Mouse (Mus musculus): ENCODE results near the gene Bcas3. TPM values are rescaled to one million over a fixed set of nuclear protein-coding genes. Genes with fewer than 3 reads are reported as not detected.

Bcas3 gene
- polyA plus RNA-seq, 1 experiment from 2014 or later: 16.6 TPM

DNA sequence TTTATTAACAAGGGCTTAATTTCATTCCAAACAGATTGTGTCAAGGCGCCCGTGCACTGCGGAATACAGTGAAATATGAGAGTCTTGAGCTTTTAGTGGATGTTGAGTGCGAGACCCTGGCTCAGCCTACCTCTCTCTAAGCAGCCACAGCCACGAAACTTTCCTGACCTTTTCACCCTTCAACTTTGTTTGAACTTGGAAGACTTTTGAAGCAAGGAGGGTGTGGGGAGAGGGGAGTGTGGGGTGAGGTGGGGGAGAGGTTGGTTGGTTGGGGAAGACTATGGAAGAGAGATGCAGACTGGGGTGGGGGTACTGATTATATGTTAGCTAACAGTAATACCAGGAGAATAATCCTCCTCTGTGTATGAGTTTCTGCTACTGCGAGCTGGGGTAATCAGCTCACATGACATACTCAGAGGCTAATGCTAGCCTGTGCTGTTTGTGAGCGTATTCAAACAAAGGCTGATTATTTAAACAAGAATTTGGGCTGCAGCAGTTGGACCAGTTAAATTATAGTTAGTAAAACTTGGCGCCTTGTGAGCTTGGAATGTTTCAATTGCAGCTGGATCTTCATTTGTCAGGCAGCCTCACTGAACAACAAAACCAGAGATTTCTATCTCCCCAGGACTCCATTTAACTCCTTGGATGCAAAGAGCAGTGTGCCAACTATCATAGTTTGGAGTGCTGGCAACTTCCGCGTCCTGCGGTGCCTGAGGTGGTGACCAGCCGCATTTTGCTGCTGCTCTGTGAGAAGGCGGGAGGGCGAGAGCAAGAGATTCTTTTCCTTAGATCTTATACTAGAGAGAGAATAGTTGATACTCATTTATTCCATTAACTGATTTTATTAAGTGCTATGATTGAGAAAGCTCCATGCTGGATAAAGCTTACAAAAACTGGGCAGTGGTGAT lies 343.8 kb downstream of the Bcas3 start:
- no peak overlapping the region for H3K9ac ChIP-seq

DNA sequence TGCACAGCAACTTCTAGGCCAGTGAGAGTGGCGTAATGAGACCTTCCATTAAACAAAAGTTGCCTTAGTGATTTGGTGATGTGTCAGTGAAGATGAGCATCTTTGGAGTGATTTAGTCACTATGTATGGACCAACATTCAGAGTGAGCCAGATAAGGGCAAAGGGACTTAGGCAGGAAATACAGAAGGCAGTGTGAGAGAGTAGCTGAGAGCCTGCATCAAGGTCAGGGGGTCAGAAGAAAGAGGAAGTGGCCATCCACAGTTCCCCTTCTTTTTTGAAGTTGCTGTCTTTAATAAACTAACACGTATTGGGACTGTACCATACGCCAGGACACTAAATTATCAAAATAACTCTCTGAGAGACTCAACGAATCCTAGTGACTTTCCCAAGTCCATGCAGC lies 344.5 kb downstream of the Bcas3 start:
- peaks cover 19% of the 10 kb centered on the region for H3K4me1 ChIP-seq (replicated peaks)
- H3K4me3 ChIP-seq: no peak overlapping the region
- ATAC-seq (replicated peaks; ENCODE audit: insufficient number of reproducible peaks, insufficient read depth, low FRiP score, low read depth): no peak
- 74% methylated on average over 4 of the region's 4 CpGs for WGBS
- no peak overlapping the region for H3K27ac ChIP-seq
- no peak overlapping the region for H3K9ac ChIP-seq
- H3K27me3 ChIP-seq: no peaks in the 10 kb centered on the region
- no peaks in the 10 kb centered on the region for H3K9me3 ChIP-seq (replicated peaks)
- H3K4me2 ChIP-seq: no peak overlapping the region
- H3K36me3 ChIP-seq: no peaks in the 10 kb centered on the region

More for the DNA sequence above, 343.8 kb downstream of the Bcas3 start:
- Histone ChIP-seq H3K27me3 (no peaks in the 10 kb centered on the region), H3K4me3 (no peak overlapping the region), H3K4me2 (no peak overlapping the region), H3K36me3 (no peaks in the 10 kb centered on the region), H3K27ac (no peak overlapping the region), H3K4me1 (replicated peaks) (peaks cover 19% of the 10 kb centered on the region), H3K9me3 (replicated peaks) (no peaks in the 10 kb centered on the region)
- WGBS: 63% methylated on average over 14 of the region's 14 CpGs
- no peak for ATAC-seq (replicated peaks; ENCODE audit: insufficient number of reproducible peaks, insufficient read depth, low FRiP score, low read depth)

DNA sequence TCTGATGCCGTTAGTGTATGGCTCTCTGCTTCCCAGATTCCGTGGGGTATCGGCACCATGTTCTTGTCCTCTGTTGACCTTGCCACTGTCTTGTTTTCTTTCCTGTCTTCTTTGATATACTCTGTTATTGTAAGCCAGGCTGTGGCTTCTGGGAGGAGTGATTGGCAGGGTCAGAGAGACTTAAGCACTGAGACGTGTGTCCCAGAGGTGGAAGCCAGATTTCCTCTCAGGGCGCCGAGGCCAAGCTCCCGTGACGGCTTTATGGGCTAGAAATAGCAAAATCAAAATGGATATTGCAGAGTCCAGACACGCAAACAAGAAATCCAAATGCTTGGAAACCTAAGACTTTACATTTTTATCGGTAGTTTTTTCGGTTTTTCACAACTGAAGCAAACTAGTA lies 345.3 kb downstream of the Bcas3 start:
- WGBS: 64% methylated on average over 11 of the region's 11 CpGs
- no peaks in the 10 kb centered on the region for H3K36me3 ChIP-seq
- H3K4me3 ChIP-seq: no peak overlapping the region
- H3K27ac ChIP-seq: no peak overlapping the region
- ATAC-seq (replicated peaks; ENCODE audit: insufficient number of reproducible peaks, insufficient read depth, low FRiP score, low read depth): no peak
- no peak overlapping the region for H3K9ac ChIP-seq
- no peak overlapping the region for H3K4me2 ChIP-seq
- H3K4me1 ChIP-seq (replicated peaks): peaks cover 19% of the 10 kb centered on the region
- no peaks in the 10 kb centered on the region for H3K9me3 ChIP-seq (replicated peaks)
- no peaks in the 10 kb centered on the region for H3K27me3 ChIP-seq

DNA sequence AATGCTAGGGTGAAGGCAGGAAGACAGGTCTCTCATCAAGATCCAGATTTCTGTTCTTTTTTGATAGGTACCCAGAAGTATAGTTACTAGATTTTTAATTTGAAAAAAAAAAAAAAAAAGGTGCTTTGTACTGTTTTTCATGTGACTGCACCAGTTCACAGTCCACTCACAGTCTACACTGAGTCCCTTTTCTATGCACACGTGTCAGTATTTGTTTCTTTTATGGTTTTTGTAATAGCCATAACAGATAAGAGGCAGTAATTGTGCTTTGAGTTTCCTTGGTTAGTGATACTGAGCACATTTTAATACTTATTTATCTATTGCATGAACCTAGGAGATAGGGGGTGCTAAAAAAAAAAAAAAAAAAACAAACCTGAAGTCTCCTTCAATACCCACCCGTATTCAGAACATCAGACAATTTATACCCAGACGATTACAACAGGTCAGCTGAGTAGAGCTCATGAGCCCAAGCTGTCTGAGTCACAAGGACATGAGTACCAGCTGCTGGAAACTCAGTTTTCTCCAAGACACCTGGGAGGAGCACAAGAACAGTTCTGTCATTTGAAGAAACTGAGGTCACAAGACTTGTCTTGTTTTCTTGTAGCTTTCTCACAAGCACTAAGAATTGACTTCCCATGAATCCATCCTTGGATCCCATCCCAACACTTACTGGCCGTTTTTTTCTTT lies 351.2 kb downstream of the Bcas3 start:
- H3K36me3 ChIP-seq: no peaks in the 10 kb centered on the region
- no peaks in the 10 kb centered on the region for H3K4me1 ChIP-seq (replicated peaks)
- no peaks in the 10 kb centered on the region for H3K9me3 ChIP-seq (replicated peaks)
- H3K4me3 ChIP-seq: no peak overlapping the region
- H3K27me3 ChIP-seq: no peaks in the 10 kb centered on the region
- no peak for ATAC-seq (replicated peaks; ENCODE audit: insufficient number of reproducible peaks, insufficient read depth, low FRiP score, low read depth)
- no peak overlapping the region for H3K4me2 ChIP-seq
- WGBS: 78% methylated on average over 4 of the region's 4 CpGs
- H3K27ac ChIP-seq: no peak overlapping the region
- H3K9ac ChIP-seq: no peak overlapping the region

DNA sequence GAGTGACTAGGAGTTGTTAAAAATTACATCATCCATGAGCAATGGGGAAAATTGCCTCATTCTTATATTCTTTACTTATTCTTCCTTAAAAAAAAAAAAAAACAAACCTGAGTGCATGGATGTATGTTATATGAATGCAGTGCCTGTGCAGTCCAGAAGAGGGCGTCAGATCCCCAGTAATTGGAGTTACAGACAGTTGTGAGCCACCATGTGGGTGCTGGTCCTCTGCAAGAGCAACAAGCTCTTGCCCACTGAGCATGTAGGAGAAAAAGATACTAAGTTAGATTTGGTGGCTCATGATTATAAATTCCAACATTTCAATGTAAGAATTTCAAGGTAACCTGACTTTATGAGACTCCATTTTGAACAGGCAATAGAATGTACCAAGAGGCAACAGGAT lies 353.7 kb downstream of the Bcas3 start:
- Histone ChIP-seq H3K4me2 (no peak overlapping the region), H3K9ac (no peak overlapping the region), H3K4me3 (no peak overlapping the region), H3K27ac (no peak overlapping the region), H3K9me3 (replicated peaks) (no peaks in the 10 kb centered on the region), H3K36me3 (no peaks in the 10 kb centered on the region), H3K27me3 (no peaks in the 10 kb centered on the region), H3K4me1 (replicated peaks) (no peaks in the 10 kb centered on the region)
- 50% methylated on average over 1 of the region's 1 CpGs for WGBS
- no peak for ATAC-seq (replicated peaks; ENCODE audit: insufficient number of reproducible peaks, insufficient read depth, low FRiP score, low read depth)

DNA sequence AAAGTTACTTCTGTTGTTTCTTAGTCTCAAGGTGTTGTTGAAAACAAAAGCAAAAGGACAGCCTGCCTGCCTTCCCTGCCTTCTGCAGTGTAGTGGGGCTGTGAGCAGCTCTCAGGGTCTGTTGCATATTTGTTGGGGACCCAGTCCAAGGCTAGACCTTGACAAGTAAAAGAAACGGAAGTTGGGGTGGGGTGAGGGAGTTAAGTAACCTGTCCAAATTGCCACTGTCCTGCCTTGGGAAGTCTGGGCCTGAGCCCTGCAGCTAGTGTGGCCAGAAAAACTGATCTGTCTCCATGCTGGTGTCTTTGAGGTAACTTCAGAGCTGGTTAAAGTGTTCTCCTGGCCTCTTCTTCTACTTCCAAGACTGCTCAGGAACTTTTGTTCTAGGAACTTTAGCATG lies 354.5 kb downstream of the Bcas3 start:
- H3K27me3 ChIP-seq: no peaks in the 10 kb centered on the region
- H3K4me2 ChIP-seq: no peak overlapping the region
- WGBS: 79% methylated on average over 1 of the region's 1 CpGs
- H3K36me3 ChIP-seq: no peaks in the 10 kb centered on the region
- no peak for ATAC-seq (replicated peaks; ENCODE audit: insufficient number of reproducible peaks, insufficient read depth, low FRiP score, low read depth)
- no peak overlapping the region for H3K4me3 ChIP-seq
- H3K9ac ChIP-seq: no peak overlapping the region
- H3K27ac ChIP-seq: no peak overlapping the region
- no peaks in the 10 kb centered on the region for H3K4me1 ChIP-seq (replicated peaks)
- H3K9me3 ChIP-seq (replicated peaks): no peaks in the 10 kb centered on the region

DNA sequence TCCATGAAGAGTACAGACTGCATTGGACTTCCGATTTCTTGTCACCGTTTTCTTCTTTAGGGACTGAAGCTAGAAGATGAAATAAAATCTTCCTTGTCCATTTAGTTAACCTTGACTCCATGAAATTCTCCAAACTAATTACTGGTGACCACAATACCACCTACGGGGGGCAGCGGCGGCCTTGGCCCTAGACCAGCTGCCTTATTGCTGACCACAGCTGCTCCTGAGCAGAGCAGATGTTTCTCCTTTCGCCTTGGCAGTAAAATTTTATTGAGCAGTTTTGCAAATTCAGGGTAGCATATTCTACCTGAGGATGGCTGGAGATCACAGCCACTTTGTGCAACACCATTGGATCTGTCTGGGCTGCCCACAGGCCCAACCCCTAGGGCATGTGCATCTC lies 356.2 kb downstream of the Bcas3 start:
- no peak overlapping the region for H3K4me3 ChIP-seq
- no peaks in the 10 kb centered on the region for H3K27me3 ChIP-seq
- no peaks in the 10 kb centered on the region for H3K36me3 ChIP-seq
- ATAC-seq (replicated peaks; ENCODE audit: insufficient number of reproducible peaks, insufficient read depth, low FRiP score, low read depth): no peak
- H3K9me3 ChIP-seq (replicated peaks): no peaks in the 10 kb centered on the region
- H3K4me1 ChIP-seq (replicated peaks): peaks cover 13% of the 10 kb centered on the region
- WGBS: 81% methylated on average over 6 of the region's 6 CpGs
- no peak overlapping the region for H3K4me2 ChIP-seq
- no peak overlapping the region for H3K9ac ChIP-seq
- H3K27ac ChIP-seq: no peak overlapping the region

DNA sequence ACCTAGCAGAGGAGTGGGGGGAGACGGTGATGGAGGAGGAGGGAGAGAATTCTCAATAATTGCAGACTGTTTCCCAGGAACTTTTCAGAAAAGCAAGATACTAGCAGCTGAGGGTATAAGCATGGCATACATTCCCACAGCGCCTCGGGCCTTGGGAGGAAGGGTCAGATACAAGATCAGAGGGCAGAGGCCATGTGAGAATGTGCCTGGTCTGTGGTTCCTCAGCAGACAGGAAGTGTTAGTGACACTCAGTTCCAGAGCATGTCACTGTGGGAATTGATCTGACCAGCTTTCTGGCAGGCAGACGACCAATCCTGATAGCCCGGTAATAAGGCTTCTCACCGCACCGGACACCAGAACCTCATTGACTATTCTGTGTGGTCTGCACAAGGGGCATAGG lies 357.2 kb downstream of the Bcas3 start:
- 63% methylated on average over 7 of the region's 7 CpGs for WGBS
- no peaks in the 10 kb centered on the region for H3K9me3 ChIP-seq (replicated peaks)
- H3K4me1 ChIP-seq (replicated peaks): peaks cover 15% of the 10 kb centered on the region
- no peak overlapping the region for H3K4me3 ChIP-seq
- no peaks in the 10 kb centered on the region for H3K36me3 ChIP-seq
- no peak overlapping the region for H3K9ac ChIP-seq
- no peak overlapping the region for H3K27ac ChIP-seq
- no peaks in the 10 kb centered on the region for H3K27me3 ChIP-seq
- H3K4me2 ChIP-seq: no peak overlapping the region
- ATAC-seq (replicated peaks; ENCODE audit: insufficient number of reproducible peaks, insufficient read depth, low FRiP score, low read depth): no peak

DNA sequence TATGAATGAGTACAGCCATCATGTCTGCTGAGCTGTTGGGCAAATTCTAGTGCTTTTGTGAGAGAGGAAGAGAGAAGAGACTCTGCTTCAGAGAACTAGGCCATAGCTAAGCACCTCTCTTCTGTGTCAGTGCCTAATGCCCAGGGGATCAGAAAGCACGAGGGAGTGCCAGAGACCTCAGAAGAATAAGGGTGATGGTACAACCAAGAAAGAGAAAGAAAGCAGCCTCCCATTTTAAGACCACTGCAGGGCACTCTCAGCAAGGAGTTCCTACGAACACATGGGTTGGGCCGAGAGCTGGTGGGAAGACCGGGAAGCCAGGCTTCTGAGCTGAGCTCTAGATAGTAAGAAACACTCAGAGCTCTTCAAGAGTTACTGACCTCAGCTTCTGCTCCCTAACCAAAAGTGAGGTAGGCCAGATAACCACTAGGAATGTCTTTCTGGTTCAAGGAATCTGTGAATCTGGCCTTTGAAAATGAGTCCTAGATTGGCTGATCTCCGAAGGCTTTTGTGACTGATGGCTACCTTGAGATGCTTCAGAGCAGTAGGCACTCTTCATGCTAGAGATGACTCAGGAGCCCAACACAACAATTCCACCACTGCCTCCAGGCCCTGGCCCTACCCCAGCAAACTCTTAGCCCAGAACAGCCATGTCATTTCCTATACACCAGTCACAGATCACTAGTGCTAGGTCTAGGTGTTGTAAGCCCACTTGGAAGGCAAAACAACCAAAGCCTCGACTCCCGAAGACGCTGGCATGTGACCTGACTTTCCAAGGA lies 359.2 kb downstream of the Bcas3 start:
- H3K4me3 ChIP-seq: no peak overlapping the region
- no peaks in the 10 kb centered on the region for H3K36me3 ChIP-seq
- H3K9ac ChIP-seq: no peak overlapping the region
- H3K9me3 ChIP-seq (replicated peaks): no peaks in the 10 kb centered on the region
- no peak for ATAC-seq (replicated peaks; ENCODE audit: insufficient number of reproducible peaks, insufficient read depth, low FRiP score, low read depth)
- H3K4me1 ChIP-seq (replicated peaks): peaks cover 15% of the 10 kb centered on the region
- no peak overlapping the region for H3K4me2 ChIP-seq
- WGBS: 83% methylated on average over 8 of the region's 8 CpGs
- 0 out of 2 replicates have a peak, but pooled peaks cover 3% of the 10 kb centered on the region for H3K27me3 ChIP-seq
- peak overlapping the region; percentile 6; the same call in 1 of the 2 replicates for H3K27ac ChIP-seq

DNA sequence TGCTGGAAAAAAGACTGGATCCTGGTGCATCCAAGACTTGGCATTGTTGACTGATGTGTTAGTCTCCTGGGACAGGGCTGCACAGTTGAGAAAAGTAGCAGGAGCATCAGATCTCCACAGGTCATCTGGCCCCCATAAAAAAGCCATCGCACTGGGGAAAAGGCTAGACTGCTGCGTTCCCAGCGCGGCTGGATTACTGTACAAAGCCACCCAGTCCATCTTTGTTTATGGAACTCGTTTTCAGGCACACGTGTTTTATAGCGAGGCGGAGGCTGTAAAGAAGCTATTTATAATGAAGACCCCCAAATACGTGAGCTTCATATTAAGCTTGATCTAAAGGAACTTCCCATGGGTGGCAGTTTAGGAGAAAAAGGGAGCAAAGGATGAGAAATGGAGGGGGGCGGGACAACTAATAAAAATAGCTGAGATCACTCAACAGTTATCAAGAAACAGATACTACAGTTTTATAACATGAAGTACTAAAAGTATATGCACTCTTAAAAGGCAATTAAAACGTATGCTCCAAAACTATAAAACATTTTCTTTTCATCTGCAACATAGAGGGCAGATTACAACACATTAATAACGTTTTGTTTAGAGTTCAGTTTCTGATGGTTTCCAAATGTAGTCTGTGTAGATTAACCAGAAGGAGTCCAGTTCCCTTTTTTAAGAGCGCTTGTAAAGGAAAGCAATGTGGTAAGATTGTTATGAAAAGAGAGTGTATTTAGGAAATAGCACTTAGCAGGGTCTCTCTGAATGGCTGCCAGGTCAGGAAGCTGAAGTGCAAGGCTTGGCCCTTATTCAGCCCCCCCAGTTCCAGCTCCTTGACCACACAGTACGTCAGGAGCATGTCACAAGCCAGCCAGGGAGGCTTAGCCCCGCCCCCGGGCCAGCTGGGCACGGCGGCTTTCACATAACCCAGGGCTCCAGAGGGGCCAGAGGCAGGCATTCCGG lies 360.2 kb downstream of the Bcas3 start:
- Histone ChIP-seq H3K27ac (peak overlapping the region; percentile 27; the same call in 1 of the 2 replicates), H3K4me3 (no peak overlapping the region), H3K4me2 (peak overlapping the region; percentile 46), H3K27me3 (0 out of 2 replicates have a peak, but pooled peaks cover 3% of the 10 kb centered on the region), H3K9me3 (replicated peaks) (no peaks in the 10 kb centered on the region), H3K4me1 (replicated peaks) (peaks cover 15% of the 10 kb centered on the region), H3K9ac (no peak overlapping the region), H3K36me3 (no peaks in the 10 kb centered on the region)
- peak; percentile 76 for ATAC-seq (replicated peaks; ENCODE audit: insufficient number of reproducible peaks, insufficient read depth, low FRiP score, low read depth)
- WGBS: 51% methylated on average over 19 of the region's 19 CpGs

Measured in heart, embryonic 15.5 days (tissue).